Mouse (Mus musculus): ENCODE data around the gene Btbd17. TPM values are rescaled to one million over a fixed set of nuclear protein-coding genes. Genes with fewer than 3 reads are reported as not detected.
A peak's percentile ranks its signal among the peaks of the same experiment; 100 is the strongest.

Gene Btbd17
- polyA plus RNA-seq, 1 experiment = 0.52 TPM

DNA sequence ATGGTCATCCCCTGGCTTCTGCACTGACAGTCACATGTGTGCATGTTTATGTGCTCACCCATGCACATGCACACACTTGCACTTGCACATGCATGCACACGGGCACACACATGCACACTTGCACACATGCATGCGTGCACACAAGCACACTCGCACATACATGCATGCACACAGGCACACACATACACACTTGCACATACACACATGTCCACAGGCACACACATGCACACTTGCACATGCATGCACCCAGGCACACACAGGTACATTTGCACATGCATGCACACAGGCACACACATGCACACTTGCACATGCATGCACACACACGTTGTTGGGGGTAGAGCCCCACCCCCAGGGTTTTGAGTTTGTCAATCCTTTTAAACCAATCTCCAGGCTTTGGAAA is 21.2 kb upstream of the Btbd17 start:
- Histone ChIP-seq H3K4me3 (ENCODE audit: low read depth, low read length) (no peak overlapping the region), H3K27ac (ENCODE audit: insufficient read depth, low read depth, low read length) (no peak overlapping the region), H3K36me3 (ENCODE audit: control insufficient read depth, insufficient read depth, low read length) (no peaks in the 10 kb centered on the region), H3K4me1 (ENCODE audit: control insufficient read depth, insufficient read depth, insufficient read length, low read length) (peaks cover 4% of the 10 kb centered on the region), H3K27me3 (ENCODE audit: control insufficient read depth, insufficient read depth, low read length) (no peaks in the 10 kb centered on the region)
- WGBS = 88% methylated on average over 4 of the region's 4 CpGs
- no peak for TF ChIP-seq CTCF (IDR thresholded peaks at IDR 0.05; ENCODE audit: extremely low read depth, insufficient read length, insufficient replicate concordance, low read depth, low read length)
- no peak for TF ChIP-seq POLR2A (IDR thresholded peaks at IDR 0.05; ENCODE audit: low read depth, low read length)

DNA sequence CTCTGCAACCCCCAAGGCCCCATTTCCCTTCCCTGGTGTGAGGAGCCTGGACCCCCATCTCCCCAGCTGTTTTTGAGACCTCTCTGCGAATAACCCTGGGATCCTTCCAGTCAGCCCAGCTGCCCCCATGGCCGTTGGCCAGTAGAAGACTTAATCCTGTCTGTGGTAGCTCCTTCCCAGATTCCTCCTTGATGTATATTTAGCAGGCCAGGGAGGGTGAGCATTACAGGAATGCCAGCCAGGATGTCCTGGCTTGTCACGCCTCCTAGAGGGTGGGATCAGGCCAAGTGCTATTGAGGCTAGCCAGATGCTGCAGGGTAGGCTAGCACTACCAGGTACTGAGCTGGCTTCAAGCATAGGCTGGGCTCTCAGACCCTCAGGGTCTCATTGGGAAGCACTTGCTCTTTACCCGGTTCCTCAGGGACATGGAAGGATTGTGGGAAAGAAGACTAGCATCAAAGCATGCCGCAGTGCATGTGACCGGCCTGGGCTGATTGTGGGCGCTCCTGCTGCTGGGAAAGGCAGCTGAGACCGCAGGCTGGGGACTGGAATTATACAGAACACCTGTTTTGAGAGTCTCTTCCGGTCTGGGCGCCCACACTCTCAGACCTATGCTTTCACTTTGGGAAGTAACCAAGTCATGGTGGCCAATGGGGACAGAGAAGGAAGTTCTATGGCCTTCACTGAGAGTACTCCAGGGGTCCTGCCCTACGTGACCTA is 19.3 kb upstream of the Btbd17 start:
- H3K4me1 ChIP-seq (ENCODE audit: control insufficient read depth, insufficient read depth, insufficient read length, low read length) = peaks cover 4% of the 10 kb centered on the region
- no peaks in the 10 kb centered on the region for H3K36me3 ChIP-seq (ENCODE audit: control insufficient read depth, insufficient read depth, low read length)
- TF ChIP-seq POLR2A (IDR thresholded peaks at IDR 0.05; ENCODE audit: low read depth, low read length) (no peak), CTCF (IDR thresholded peaks at IDR 0.05; ENCODE audit: extremely low read depth, insufficient read length, insufficient replicate concordance, low read depth, low read length) (no peak)
- no peak overlapping the region for H3K27ac ChIP-seq (ENCODE audit: insufficient read depth, low read depth, low read length)
- no peaks in the 10 kb centered on the region for H3K27me3 ChIP-seq (ENCODE audit: control insufficient read depth, insufficient read depth, low read length)
- no peak overlapping the region for H3K4me3 ChIP-seq (ENCODE audit: low read depth, low read length)
- whole genome bisulfite sequencing = 66% methylated on average over 11 of the region's 11 CpGs

DNA sequence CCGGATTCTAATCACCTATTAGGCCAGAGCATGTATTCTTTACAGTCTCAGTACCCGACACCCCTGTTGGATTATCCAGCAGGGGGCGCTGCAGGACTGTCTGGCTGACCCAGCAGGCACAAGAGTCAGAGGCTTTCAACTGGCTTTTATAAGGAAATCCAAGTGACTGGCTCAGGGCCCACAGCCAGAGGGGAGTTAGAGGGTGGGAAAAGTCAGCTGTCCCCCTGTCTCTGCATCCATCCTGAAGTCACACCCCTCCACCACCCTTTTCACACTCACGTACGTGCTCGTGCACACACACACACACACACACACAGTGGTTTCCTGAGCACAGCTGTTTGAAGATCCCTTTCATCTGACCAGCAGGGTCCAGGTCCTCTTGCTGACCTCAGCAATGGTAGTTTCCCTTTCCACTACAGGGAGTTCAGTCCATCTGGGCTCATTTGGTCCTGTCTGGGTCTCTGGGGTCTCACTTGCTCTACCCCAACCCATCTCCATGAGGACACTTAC is 17.0 kb upstream of the Btbd17 start:
- Histone ChIP-seq H3K4me3 (ENCODE audit: low read depth, low read length) (no peak overlapping the region), H3K36me3 (ENCODE audit: control insufficient read depth, insufficient read depth, low read length) (no peaks in the 10 kb centered on the region), H3K4me1 (ENCODE audit: control insufficient read depth, insufficient read depth, insufficient read length, low read length) (peaks cover 4% of the 10 kb centered on the region), H3K27me3 (ENCODE audit: control insufficient read depth, insufficient read depth, low read length) (no peaks in the 10 kb centered on the region), H3K27ac (ENCODE audit: insufficient read depth, low read depth, low read length) (no peak overlapping the region)
- WGBS = 25% methylated on average over 6 of the region's 6 CpGs
- TF ChIP-seq POLR2A (IDR thresholded peaks at IDR 0.05; ENCODE audit: low read depth, low read length) (no peak), CTCF (IDR thresholded peaks at IDR 0.05; ENCODE audit: extremely low read depth, insufficient read length, insufficient replicate concordance, low read depth, low read length) (peak; percentile 86; the same call in 1 of the 2 replicates)

DNA sequence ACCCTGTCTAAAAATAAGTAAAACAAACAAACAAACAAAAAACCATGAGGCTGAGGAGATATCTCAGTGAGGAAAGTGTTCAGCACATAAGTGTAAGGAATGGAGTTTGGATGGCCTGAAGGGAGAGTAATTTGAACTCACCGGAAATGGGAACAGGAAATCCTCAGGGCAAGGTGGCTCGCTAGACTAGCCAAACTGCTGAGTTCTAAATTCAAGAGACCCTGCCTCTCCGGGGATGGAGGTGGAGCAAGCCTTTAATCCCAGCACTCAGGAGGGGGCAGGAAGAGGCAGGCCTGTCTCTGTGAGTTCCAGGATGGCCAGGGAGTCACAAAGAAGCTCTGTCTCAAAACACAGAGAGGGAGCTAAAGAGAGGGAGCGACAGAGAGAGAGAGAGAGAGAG is 14.6 kb upstream of the Btbd17 start:
- 46% methylated on average over 4 of the region's 4 CpGs for WGBS
- Histone ChIP-seq H3K4me3 (ENCODE audit: low read depth, low read length) (no peak overlapping the region), H3K36me3 (ENCODE audit: control insufficient read depth, insufficient read depth, low read length) (no peaks in the 10 kb centered on the region), H3K27ac (ENCODE audit: insufficient read depth, low read depth, low read length) (no peak overlapping the region), H3K4me1 (ENCODE audit: control insufficient read depth, insufficient read depth, insufficient read length, low read length) (peaks cover 4% of the 10 kb centered on the region), H3K27me3 (ENCODE audit: control insufficient read depth, insufficient read depth, low read length) (no peaks in the 10 kb centered on the region)
- TF ChIP-seq POLR2A (IDR thresholded peaks at IDR 0.05; ENCODE audit: low read depth, low read length) = no peak
- no peak for TF ChIP-seq CTCF (IDR thresholded peaks at IDR 0.05; ENCODE audit: extremely low read depth, insufficient read length, insufficient replicate concordance, low read depth, low read length)

DNA sequence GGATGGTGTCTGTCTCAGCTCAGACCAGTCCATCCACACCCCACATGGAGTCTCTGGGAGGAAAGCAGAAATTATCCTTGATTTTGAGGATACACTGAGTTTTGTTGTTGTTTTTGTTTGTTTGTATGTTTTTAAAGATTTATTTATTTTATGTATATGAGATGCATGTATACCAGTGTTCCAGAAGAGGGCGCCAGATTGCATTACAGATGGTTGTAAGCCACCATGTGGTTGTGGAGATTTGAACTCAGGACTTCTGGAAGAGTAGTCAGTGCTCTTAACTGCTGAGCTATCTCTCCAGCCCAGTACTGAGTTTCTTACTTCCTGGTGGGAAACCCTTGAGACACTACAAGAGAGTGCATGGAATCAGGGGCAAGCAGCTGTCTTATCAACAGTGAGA is 13.6 kb upstream of the Btbd17 start:
- 61% methylated on average over 1 of the region's 1 CpGs for WGBS
- no peaks in the 10 kb centered on the region for H3K36me3 ChIP-seq (ENCODE audit: control insufficient read depth, insufficient read depth, low read length)
- H3K27ac ChIP-seq (ENCODE audit: insufficient read depth, low read depth, low read length) = no peak overlapping the region
- no peak overlapping the region for H3K4me3 ChIP-seq (ENCODE audit: low read depth, low read length)
- H3K4me1 ChIP-seq (ENCODE audit: control insufficient read depth, insufficient read depth, insufficient read length, low read length) = no peaks in the 10 kb centered on the region
- H3K27me3 ChIP-seq (ENCODE audit: control insufficient read depth, insufficient read depth, low read length) = no peaks in the 10 kb centered on the region
- TF ChIP-seq CTCF (IDR thresholded peaks at IDR 0.05; ENCODE audit: extremely low read depth, insufficient read length, insufficient replicate concordance, low read depth, low read length) (no peak), POLR2A (IDR thresholded peaks at IDR 0.05; ENCODE audit: low read depth, low read length) (no peak)

DNA sequence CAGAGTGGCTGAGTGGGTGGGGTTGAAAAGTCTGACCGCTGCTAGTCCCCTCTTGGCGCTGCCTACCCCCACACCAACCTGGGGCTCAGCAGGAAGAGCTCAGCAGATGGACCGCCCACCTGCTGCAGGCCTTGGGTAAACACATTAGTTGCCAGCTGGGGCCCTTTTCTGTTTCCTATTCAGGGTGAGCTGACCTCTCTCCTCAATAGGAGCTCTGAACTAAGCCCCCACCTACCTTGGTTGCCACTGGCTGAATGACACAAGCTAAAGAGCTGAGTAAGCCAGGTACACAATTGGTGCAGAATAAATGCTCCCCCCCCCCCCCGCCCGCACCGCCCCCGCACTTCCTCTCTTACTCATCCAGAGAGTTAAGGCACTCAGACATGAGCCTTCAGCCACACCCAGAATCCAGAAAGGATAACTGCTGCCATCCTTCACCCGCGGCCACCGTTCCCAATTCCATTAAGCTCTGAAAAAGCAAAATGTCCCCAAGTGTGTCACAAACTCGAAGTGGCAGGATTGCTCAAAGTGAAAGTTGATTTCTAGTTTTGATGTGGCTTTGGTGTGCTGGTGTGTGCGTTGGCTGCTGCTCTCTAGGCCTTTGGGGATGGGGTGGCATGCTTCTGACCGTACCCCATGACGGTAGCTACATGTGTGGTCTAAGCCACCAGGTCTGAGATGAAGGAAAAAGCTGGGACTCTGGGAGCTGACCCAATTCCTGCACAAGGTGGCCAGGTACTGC is 12.1 kb upstream of the Btbd17 start:
- 24% methylated on average over 14 of the region's 14 CpGs for WGBS
- no peak overlapping the region for H3K27ac ChIP-seq (ENCODE audit: insufficient read depth, low read depth, low read length)
- TF ChIP-seq POLR2A (IDR thresholded peaks at IDR 0.05; ENCODE audit: low read depth, low read length) (no peak), CTCF (IDR thresholded peaks at IDR 0.05; ENCODE audit: extremely low read depth, insufficient read length, insufficient replicate concordance, low read depth, low read length) (no peak)
- no peaks in the 10 kb centered on the region for H3K36me3 ChIP-seq (ENCODE audit: control insufficient read depth, insufficient read depth, low read length)
- H3K4me3 ChIP-seq (ENCODE audit: low read depth, low read length) = no peak overlapping the region
- H3K4me1 ChIP-seq (ENCODE audit: control insufficient read depth, insufficient read depth, insufficient read length, low read length) = no peaks in the 10 kb centered on the region
- no peaks in the 10 kb centered on the region for H3K27me3 ChIP-seq (ENCODE audit: control insufficient read depth, insufficient read depth, low read length)

DNA sequence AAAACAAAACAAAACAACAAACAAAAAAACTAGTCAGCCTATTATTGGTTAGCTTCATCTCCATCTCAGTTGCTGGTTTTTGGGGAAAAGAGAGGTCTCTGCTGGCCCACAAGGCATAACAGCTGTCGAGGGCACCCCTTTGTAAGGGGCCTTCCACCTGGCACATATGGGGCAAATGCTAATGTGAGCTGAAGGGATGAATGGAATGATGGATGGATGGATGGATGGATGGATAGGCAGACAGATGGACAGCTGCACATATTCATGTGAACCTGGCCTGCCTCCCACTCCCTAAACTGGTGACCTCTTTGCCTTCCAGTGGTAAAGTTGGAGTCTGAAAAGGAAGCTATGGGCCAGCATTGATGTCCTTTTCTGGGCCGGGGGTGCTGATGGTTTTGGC is 11.3 kb upstream of the Btbd17 start:
- H3K27me3 ChIP-seq (ENCODE audit: control insufficient read depth, insufficient read depth, low read length) = no peaks in the 10 kb centered on the region
- no peak for TF ChIP-seq CTCF (IDR thresholded peaks at IDR 0.05; ENCODE audit: extremely low read depth, insufficient read length, insufficient replicate concordance, low read depth, low read length)
- no peak for TF ChIP-seq POLR2A (IDR thresholded peaks at IDR 0.05; ENCODE audit: low read depth, low read length)
- peaks cover 4% of the 10 kb centered on the region; the same call in 1 of the 2 replicates for H3K4me1 ChIP-seq (ENCODE audit: control insufficient read depth, insufficient read depth, insufficient read length, low read length)
- H3K4me3 ChIP-seq (ENCODE audit: low read depth, low read length) = no peak overlapping the region
- H3K27ac ChIP-seq (ENCODE audit: insufficient read depth, low read depth, low read length) = no peak overlapping the region
- 80% methylated on average over 2 of the region's 2 CpGs for WGBS
- no peaks in the 10 kb centered on the region for H3K36me3 ChIP-seq (ENCODE audit: control insufficient read depth, insufficient read depth, low read length)

Data from small intestine, adult 2 months (tissue).